Mouse (Mus musculus): Measurements from ENCODE around the gene Pcsk5. TPM values are rescaled to one million over a fixed set of nuclear protein-coding genes. Genes with fewer than 3 reads are reported as not detected.

Gene Pcsk5
- polyA plus RNA-seq, 1 experiment from 2014 or later = 27.8 TPM

DNA sequence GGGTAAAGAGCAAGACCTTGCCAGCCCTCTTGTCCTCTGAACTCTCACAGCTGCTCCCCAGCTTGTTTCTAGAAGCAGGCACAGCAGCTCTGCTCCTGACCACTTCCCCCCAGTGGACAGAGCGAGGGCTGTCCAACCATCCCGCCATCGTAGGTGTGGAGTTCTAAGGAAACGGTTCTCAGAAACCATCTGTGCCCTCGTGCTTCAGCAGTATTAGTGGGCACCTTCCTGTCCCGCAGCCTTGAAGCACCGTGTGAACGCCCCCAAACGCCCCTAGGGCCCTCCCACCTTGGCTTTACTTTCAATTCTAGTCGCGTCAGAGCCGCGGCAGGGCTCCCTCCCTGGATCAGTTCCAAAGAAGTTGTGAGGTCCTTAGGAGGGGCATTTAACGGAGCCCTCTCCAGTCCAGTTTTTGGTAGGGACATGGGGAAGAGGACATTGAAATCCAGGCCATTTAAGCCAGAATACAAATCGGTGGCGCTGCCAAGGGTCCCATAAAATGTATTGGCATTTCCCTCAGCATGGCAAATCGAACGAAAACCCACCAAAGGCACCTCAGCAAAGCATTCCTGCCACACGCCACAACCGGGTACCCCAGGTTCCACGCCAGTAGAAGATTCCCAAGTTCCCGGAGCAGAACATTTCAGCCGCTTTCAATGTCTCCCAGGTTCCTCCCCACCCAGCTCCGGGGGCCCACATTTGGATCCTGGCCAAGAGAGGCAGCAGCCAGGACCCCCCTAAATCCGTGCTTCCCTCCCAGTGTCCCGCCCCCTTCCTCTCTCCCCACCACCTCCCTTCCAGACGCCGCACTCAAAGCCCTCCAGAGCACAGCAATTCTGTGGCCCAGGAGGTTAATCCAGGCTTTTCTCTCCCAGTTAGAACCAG is 1.5 kb downstream of the Pcsk5 start:
- Histone ChIP-seq H3K4me2 (peak overlapping the region; percentile 87), H3K4me3 (replicated peaks) (peak overlapping the region; percentile 84), H3K27me3 (no peaks in the 10 kb centered on the region), H3K36me3 (no peaks in the 10 kb centered on the region), H3K27ac (peak overlapping the region; percentile 92; the same call in 1 of the 2 replicates), H3K4me1 (peaks cover 36% of the 10 kb centered on the region), H3K9me3 (replicated peaks) (no peaks in the 10 kb centered on the region), H3K9ac (peak overlapping the region; percentile 79)
- peak; percentile 22 for ATAC-seq (replicated peaks; ENCODE audit: low FRiP score)
- WGBS = under 1% methylated on average over 28 of the region's 28 CpGs

DNA sequence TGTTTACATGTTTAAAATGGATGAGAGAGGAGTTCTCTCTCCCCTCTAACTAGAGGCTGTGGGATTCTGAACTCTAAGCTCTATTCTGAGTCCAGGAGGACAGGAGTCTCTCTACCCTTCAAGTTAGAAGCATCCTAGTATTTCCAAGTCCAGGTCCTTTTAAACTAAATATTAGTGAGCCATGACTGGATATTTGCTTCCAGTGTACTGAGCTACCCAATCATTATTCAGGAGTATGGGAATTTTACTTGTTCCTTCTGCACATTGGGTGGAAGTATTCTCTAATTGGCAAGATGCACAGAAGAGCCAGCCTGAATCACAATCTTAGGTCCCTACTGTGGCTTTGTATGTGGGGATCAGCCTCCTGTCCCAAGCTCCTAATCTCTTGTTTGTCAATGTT is 2.5 kb downstream of the Pcsk5 start:
- Histone ChIP-seq H3K36me3 (no peaks in the 10 kb centered on the region), H3K4me2 (peak overlapping the region; percentile 87), H3K9ac (no peak overlapping the region), H3K27me3 (no peaks in the 10 kb centered on the region), H3K27ac (no peak overlapping the region), H3K4me1 (peaks cover 36% of the 10 kb centered on the region), H3K4me3 (replicated peaks) (peak overlapping the region; percentile 84; the same call in 1 of the 2 replicates), H3K9me3 (replicated peaks) (no peaks in the 10 kb centered on the region)
- no peak for ATAC-seq (replicated peaks; ENCODE audit: low FRiP score)

- Histone ChIP-seq H3K9ac (no peak overlapping the region), H3K9me3 (replicated peaks) (no peaks in the 10 kb centered on the region), H3K4me3 (replicated peaks) (no peak overlapping the region), H3K36me3 (no peaks in the 10 kb centered on the region), H3K27me3 (no peaks in the 10 kb centered on the region), H3K4me2 (no peak overlapping the region), H3K27ac (no peak overlapping the region), H3K4me1 (peaks cover 36% of the 10 kb centered on the region)
- no peak for ATAC-seq (replicated peaks; ENCODE audit: low FRiP score)
- 76% methylated on average over 2 of the region's 2 CpGs for WGBS
These were observed 6.1 kb downstream of the Pcsk5 start for GRCm38 (mm10) chr19:17831376-17831775.

DNA sequence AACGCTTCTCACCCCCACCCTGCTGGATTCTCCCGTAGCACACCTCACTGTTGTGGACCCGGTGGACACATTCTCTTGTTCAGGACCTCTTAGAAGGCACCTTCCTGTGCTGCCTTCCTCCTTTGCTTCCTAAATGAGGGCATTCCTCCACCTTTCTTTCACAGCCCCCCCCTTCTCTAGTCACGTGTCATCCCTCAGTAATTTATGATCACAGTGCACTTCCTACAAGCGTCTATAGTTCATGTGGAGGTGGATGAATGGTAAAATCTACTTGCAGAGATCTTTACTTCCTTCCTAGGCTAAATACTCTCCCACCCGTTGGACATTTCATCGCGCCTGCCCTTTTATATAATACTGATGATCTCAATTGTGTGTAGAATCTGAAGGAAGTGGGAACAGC is 9.0 kb downstream of the Pcsk5 start:
- H3K27ac ChIP-seq = no peak overlapping the region
- no peak overlapping the region for H3K4me2 ChIP-seq
- no peaks in the 10 kb centered on the region for H3K9me3 ChIP-seq (replicated peaks)
- H3K9ac ChIP-seq = no peak overlapping the region
- ATAC-seq (replicated peaks; ENCODE audit: low FRiP score) = no peak
- whole genome bisulfite sequencing = 62% methylated on average over 8 of the region's 8 CpGs
- H3K36me3 ChIP-seq = no peaks in the 10 kb centered on the region
- no peak overlapping the region for H3K4me3 ChIP-seq (replicated peaks)
- peaks cover 14% of the 10 kb centered on the region for H3K4me1 ChIP-seq
- no peaks in the 10 kb centered on the region for H3K27me3 ChIP-seq

- no peaks in the 10 kb centered on the region for H3K27me3 ChIP-seq
- no peak for ATAC-seq (replicated peaks; ENCODE audit: low FRiP score)
- H3K9me3 ChIP-seq (replicated peaks) = no peaks in the 10 kb centered on the region
- H3K4me3 ChIP-seq (replicated peaks) = no peak overlapping the region
- no peak overlapping the region for H3K4me2 ChIP-seq
- H3K36me3 ChIP-seq = no peaks in the 10 kb centered on the region
- H3K27ac ChIP-seq = no peak overlapping the region
- no peak overlapping the region for H3K9ac ChIP-seq
- peaks cover 9% of the 10 kb centered on the region for H3K4me1 ChIP-seq
- WGBS = 82% methylated on average over 3 of the region's 3 CpGs
These were observed 10.7 kb downstream of the Pcsk5 start for GRCm38 (mm10) chr19:17826694-17827093.

DNA sequence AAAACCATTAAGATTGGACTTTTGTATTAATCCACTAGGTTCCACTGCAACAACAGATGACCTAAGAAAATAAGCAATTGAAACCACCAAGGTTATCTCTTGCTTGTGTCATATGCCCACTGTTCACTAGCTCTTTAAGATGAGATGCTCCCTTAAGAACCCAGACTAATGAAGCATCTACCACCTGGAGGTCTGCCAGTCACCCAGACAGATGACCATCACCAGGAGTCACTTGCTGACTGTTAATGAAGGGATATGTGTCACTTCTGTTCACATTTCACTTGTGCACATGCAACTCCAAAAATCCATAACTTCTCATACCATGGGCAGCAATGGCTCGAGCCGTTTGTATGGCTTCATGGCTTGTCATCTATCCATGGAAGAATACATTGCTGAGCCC is 17.4 kb downstream of the Pcsk5 start:
- Histone ChIP-seq H3K4me2 (no peak overlapping the region), H3K4me1 (peaks cover 15% of the 10 kb centered on the region; the same call in 1 of the 2 replicates), H3K27ac (no peak overlapping the region), H3K4me3 (replicated peaks) (no peak overlapping the region), H3K9me3 (replicated peaks) (no peaks in the 10 kb centered on the region), H3K9ac (no peak overlapping the region), H3K36me3 (no peaks in the 10 kb centered on the region), H3K27me3 (no peaks in the 10 kb centered on the region)
- WGBS = 91% methylated on average over 2 of the region's 2 CpGs
- ATAC-seq (replicated peaks; ENCODE audit: low FRiP score) = no peak

GRCm38 (mm10) chr19:17819081-17819480 is 18.4 kb downstream of the Pcsk5 start:
- no peak overlapping the region for H3K9ac ChIP-seq
- H3K27me3 ChIP-seq = no peaks in the 10 kb centered on the region
- H3K36me3 ChIP-seq = no peaks in the 10 kb centered on the region
- 66% methylated on average over 5 of the region's 5 CpGs for WGBS
- H3K4me3 ChIP-seq (replicated peaks) = no peak overlapping the region
- H3K9me3 ChIP-seq (replicated peaks) = no peaks in the 10 kb centered on the region
- no peak overlapping the region for H3K4me2 ChIP-seq
- H3K27ac ChIP-seq = no peak overlapping the region
- no peak for ATAC-seq (replicated peaks; ENCODE audit: low FRiP score)
- peaks cover 15% of the 10 kb centered on the region; the same call in 1 of the 2 replicates for H3K4me1 ChIP-seq

DNA sequence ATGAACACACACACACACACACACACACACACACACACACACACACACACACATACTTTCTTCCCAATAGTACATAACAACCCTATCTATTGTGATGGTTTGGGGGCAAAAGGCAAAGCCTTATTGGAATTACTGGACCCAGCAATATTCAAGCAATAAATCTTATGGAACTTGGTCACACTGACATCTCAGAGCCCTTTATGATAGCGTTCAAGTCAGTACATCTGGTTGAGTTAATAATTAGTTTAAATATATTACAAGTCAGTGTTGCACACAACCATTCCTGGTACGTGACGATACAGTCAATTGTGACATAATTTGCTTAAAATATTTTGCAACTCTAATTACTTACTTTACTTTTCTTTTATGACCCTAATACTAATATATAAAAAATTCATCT is 22.4 kb downstream of the Pcsk5 start:
- no peaks in the 10 kb centered on the region for H3K9me3 ChIP-seq (replicated peaks)
- H3K4me2 ChIP-seq = no peak overlapping the region
- WGBS = 56% methylated on average over 3 of the region's 3 CpGs
- H3K27me3 ChIP-seq = no peaks in the 10 kb centered on the region
- ATAC-seq (replicated peaks; ENCODE audit: low FRiP score) = no peak
- no peak overlapping the region for H3K27ac ChIP-seq
- no peak overlapping the region for H3K9ac ChIP-seq
- 0 out of 2 replicates have a peak, but pooled peaks cover 5% of the 10 kb centered on the region for H3K4me1 ChIP-seq
- H3K4me3 ChIP-seq (replicated peaks) = no peak overlapping the region
- H3K36me3 ChIP-seq = no peaks in the 10 kb centered on the region

DNA sequence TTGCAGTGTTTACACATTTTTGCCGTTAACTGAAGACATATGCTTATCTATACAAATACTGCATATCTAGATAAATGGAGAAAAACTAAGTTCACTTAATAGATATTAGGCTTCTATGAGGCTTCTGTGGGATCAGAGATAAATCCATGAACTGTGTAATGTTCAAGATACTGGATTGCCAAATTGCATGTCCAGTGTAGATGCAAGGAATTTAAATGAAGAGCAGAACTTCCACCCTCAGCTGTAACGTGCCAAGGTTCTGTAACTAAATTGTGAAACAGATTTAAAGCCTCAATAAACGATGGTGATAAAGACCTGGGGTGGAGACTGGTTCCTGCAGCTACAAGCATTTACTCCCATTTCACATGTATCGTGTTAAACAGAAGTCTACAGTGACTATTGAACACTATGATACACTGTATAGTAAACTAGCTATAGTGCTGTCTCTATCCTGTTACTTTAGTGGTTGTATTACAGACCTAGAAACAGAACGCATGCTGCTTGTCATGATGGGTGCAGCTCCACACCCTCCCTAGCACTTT is 23.9 kb downstream of the Pcsk5 start:
- Histone ChIP-seq H3K27me3 (no peaks in the 10 kb centered on the region), H3K4me3 (replicated peaks) (no peak overlapping the region), H3K36me3 (no peaks in the 10 kb centered on the region), H3K4me1 (no peaks in the 10 kb centered on the region), H3K9me3 (replicated peaks) (no peaks in the 10 kb centered on the region), H3K4me2 (no peak overlapping the region), H3K9ac (no peak overlapping the region), H3K27ac (no peak overlapping the region)
- no peak; the same call in 1 of the 2 replicates for ATAC-seq (replicated peaks; ENCODE audit: low FRiP score)
- WGBS = 69% methylated on average over 5 of the region's 5 CpGs

DNA sequence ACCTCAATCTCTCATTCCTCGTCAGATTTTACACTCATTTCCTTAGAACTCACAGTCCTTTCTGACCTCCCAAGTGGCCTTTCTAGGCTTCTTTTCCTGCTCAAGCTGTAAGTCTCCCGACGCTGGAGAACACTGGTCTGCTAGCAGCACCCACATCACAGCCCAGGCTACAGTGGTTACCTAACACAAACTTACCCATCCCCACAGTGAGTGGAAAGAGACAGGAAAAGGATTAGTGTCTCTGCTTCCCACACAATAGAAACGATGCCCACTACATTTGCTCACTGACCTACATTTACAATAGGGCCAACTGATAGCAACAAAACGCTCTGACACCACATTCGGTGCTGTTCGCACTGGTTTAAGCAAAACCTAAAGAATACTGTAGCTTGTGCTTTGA is 24.8 kb downstream of the Pcsk5 start:
- Histone ChIP-seq H3K9ac (no peak overlapping the region), H3K9me3 (replicated peaks) (no peaks in the 10 kb centered on the region), H3K4me1 (no peaks in the 10 kb centered on the region), H3K27me3 (no peaks in the 10 kb centered on the region), H3K4me3 (replicated peaks) (no peak overlapping the region), H3K27ac (no peak overlapping the region), H3K4me2 (no peak overlapping the region), H3K36me3 (no peaks in the 10 kb centered on the region)
- WGBS = 52% methylated on average over 7 of the region's 7 CpGs
- ATAC-seq (replicated peaks; ENCODE audit: low FRiP score) = no peak

GRCm38 (mm10) chr19:17806626-17807025 is 30.8 kb downstream of the Pcsk5 start:
- Histone ChIP-seq H3K9me3 (replicated peaks) (no peaks in the 10 kb centered on the region), H3K4me2 (no peak overlapping the region)
- 60% methylated on average over 5 of the region's 5 CpGs for WGBS

GRCm38 (mm10) chr19:17800798-17801197 is 36.6 kb downstream of the Pcsk5 start:
- ATAC-seq (replicated peaks; ENCODE audit: low FRiP score) = no peak
- H3K4me3 ChIP-seq (replicated peaks) = no peak overlapping the region

More at GRCm38 (mm10) chr19:17806626-17807025, 30.8 kb downstream of the Pcsk5 start:
- no peak overlapping the region for H3K27ac ChIP-seq
- ATAC-seq (replicated peaks; ENCODE audit: low FRiP score) = no peak
- H3K27me3 ChIP-seq = no peaks in the 10 kb centered on the region
- H3K9ac ChIP-seq = no peak overlapping the region
- H3K4me1 ChIP-seq = no peaks in the 10 kb centered on the region
- no peaks in the 10 kb centered on the region for H3K36me3 ChIP-seq
- H3K4me3 ChIP-seq (replicated peaks) = no peak overlapping the region

More at GRCm38 (mm10) chr19:17800798-17801197, 36.6 kb downstream of the Pcsk5 start:
- Histone ChIP-seq H3K27me3 (no peaks in the 10 kb centered on the region), H3K9ac (no peak overlapping the region), H3K4me2 (no peak overlapping the region), H3K27ac (no peak overlapping the region), H3K36me3 (no peaks in the 10 kb centered on the region), H3K4me1 (no peaks in the 10 kb centered on the region), H3K9me3 (replicated peaks) (no peaks in the 10 kb centered on the region)
- 82% methylated on average over 1 of the region's 1 CpGs for WGBS

Data from kidney, embryonic 15.5 days (tissue).